Mouse (Mus musculus) ovary, postnatal 10 days (tissue): Measurements from ENCODE around the gene Gm27029.
"Not testable (repeated sequence)": the region's sequence is repeated elsewhere in the genome, so short reads cannot be mapped to it uniquely, and the experiment has no call there.

Experiments used
- DNase-seq: peaks from one replicate; pipeline ENCODE4 v3.0.0; 2022; ENCODE audit warnings: low spot score

Gene Gm27029

GRCm38 (mm10) chr11:101455627-101456026 is 31.0 kb upstream of the Gm27029 start:
- no peak for DNase-seq

GRCm38 (mm10) chr11:101454702-101455101 is 30.1 kb upstream of the Gm27029 start:
- DNase-seq: no peak

DNA sequence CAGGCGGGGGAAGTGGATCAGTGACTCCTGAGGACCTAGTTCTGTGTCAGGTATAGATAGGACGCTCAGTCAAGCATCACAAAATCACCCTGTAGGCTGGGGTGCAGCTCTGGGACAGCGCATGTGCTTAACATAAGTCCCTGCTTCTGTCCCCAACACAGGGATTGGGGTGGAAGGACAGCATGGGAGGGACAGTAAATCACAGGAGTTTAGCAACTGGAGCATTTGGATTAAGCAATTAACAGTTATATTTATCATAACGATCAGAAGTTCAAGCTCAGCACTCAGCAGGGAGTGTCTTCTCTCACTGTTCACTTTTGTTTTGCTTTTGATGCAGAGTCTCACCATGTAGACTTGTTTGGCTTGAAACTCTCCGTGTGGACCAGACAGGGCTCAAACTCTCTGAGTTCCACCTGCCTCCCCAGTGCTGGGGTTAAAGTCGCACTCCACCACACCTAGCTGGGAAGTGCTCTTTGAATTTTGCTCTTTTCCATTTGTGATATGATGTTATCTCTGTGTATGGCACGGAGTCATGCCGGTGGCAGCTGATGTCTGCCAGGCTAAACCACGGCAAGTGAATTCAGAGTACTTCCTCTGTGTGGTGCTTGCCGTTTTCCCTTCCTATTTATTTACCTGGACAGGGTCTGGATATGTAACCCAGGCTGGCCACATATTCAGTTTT is 27.6 kb upstream of the Gm27029 start:
- DNase-seq: no peak

DNA sequence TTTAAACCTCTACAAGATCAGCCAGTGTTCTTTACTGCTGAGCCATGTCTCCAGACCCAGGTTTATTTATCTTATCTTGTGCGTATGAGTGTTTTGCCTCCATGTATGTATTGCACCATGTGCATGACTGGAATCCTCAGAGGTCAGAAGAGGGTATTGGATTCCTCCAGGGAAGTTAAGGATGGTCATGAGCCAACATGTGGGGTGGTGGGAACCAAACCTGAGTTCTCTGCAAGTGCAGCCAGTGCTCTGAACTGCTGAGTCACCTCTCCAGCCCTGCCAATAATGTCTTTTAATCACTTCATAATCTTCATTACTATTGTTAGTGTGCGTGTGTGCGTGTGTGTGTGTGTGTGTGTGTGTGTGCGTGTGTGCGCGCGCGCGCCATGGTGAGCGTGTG is 26.9 kb upstream of the Gm27029 start:
- DNase-seq: no peak

- DNase-seq: no peak
Observed at GRCm38 (mm10) chr11:101450394-101450793, 25.8 kb upstream of the Gm27029 start.

DNA sequence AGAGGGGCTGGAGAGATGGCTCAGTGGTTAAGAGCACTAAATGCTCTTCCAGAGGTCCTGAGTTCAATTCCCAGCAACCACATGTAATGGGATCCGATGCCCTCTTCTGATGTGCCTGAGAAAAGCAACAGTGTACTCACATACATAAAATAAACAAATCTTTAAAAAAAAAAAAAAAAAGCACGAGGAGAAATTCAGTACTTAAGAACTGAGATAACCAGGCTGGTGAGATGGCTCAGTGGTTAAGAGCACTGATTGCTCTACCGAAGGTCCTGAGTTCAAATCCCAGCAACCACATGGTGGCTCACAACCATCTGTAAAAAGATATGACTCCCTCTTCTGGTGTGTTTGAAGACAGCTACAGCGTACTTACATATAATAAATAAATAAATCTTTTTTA is 25.0 kb upstream of the Gm27029 start:
- DNase-seq: not testable (repeated sequence)

DNA sequence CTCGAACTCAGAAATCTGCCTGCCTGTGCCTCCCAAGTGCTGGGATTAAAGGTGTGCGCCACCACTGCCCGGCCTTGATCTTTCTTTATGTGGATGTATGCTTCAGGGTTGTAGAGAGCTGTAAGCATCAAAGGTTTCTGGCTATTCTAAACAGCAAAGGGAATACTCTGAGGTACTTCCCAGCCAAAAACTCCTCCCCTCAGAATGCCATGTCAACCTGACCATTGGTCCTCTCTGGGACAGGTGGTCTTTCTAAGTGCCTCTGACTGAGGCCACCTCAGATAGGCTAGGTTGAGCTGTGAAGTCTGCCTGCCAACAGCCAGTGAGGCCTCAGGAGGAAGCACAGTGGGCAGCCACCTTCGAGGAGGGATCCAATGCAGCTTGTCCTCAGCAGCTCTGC is 24.3 kb upstream of the Gm27029 start:
- no peak for DNase-seq

DNA sequence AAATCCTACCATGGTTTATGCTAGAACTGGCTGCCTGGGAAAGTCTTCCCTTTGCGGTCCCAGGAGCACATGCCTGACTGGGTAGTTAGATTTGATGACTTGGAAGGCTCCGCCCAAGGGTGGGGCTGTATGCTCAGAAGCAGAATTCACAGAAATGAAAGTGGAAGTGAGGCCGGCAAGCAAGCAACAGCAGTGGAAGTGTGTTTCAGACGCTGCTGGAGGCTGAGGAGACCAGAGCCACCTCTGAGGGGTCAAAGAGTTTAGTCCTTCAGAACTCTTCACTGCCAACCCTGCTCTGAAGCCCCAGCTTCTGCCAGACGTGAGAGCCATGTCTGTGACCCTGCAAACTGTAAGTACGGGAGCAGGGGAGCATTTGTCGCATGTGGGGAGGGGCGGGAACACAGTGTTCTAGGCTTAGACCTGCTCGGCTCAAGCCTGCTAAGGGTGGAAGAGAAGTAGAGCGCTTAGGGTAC is 23.7 kb upstream of the Gm27029 start, which contains the start of gene Ifi35:
Gene Ifi35 (plus strand): TSS at position 134 of the 473 bp plus-strand sequence.
- DNase-seq: no peak

DNA sequence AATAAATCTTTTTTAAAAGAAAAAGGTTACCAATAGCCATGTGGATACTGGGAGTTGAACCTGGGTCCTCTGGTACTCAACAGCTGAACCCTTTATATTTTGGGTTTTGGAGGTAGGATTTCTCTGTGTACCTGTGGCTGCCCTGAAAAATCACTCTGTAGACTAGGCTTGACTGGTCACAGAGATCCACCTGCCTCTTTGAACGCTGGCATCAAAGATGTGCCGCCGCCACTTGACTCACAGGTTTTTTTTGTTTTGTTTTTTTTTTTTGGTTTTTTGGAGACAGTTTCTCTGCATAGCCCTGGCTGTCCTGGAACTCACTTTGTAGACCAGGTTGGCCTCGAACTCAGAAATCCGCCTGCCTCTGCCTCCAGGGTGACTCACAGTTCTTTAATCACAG is 23.2 kb upstream of the Gm27029 start:
- DNase-seq: no peak

DNA sequence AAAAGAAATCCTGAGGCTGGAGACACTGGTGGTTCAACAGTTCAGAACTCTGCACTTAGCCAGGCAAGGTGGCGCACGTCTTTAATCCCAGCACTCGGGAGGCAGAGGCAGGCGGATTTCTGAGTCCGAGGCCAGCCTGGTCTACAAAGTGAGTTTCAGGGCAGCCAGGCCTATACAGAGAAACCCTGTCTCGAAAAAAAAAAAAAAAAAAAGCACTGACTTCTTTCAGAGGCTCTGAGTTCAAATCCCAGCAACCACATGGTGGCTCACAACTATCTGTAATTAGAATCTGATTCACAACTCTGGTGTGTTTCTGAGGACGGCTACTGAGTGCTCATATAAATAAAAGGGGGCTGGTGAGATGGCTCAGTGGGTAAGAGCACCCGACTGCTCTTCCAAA is 22.3 kb upstream of the Gm27029 start:
- not testable (repeated sequence) for DNase-seq

GRCm38 (mm10) chr11:101446319-101446718 is 21.7 kb upstream of the Gm27029 start:
- no peak for DNase-seq

GRCm38 (mm10) chr11:101442760-101443159 is 18.2 kb upstream of the Gm27029 start:
- DNase-seq: no peak

DNA sequence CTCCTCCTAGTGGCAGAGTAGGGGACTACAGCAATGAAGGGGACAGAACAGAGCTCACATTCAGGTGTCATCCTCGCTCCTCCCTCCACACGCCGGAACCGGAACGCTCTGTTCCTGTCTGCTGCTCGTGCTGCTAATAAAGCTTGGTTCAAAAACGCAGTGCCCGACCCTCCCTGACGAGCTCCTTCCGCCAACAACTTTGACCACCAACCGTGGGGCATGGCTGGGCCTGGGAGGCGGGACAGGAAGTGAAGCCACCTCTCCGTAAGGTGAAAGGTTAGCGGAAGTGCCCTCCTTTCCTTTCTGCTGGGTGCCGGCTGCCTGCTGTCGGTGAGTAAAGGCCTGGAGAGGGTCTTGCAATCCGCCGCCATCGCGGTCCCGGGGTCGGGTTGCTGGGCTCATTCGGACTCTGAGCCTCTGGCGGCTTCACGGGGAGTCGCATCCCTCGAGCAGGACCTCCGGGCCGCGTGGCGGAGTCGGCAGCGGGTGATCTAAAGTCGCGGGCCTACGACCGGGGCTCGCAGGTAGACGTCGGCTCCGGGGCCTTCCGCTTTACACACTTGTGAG is 17.6 kb upstream of the Gm27029 start, which contains the start of gene Rpl27:
Gene Rpl27 (plus strand): TSS at position 172 of the 567 bp plus-strand sequence.
- DNase-seq: peak; percentile 88

- DNase-seq: not testable (repeated sequence)
Observed at GRCm38 (mm10) chr11:101441450-101442126, 17.0 kb upstream of the Gm27029 start.

- DNase-seq: not testable (repeated sequence)
Observed at GRCm38 (mm10) chr11:101438006-101438405, 13.4 kb upstream of the Gm27029 start.

GRCm38 (mm10) chr11:101436916-101437315 is 12.3 kb upstream of the Gm27029 start:
- no peak for DNase-seq

DNA sequence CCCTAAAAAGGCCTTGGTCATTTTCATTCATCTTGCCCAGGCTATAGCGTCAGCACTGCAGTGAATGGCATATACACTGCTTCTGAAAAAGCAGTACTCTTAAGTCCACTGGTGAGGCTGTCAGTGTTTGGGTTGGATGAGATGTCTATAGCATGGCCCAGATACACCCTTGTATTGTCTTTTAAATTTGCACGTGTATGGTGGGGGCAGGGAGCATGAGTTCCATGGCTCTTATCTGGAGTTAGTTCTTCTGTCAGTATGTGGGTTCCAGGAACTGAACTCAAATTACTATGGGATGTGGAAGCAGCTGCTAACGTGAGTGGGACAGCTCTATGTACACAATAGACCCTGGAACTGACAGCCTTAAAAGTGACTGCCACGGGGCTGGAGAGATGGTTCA is 11.2 kb upstream of the Gm27029 start:
- no peak for DNase-seq

GRCm38 (mm10) chr11:101433396-101433795 is 8.8 kb upstream of the Gm27029 start:
- DNase-seq: no peak

GRCm38 (mm10) chr11:101431327-101431726 is 6.7 kb upstream of the Gm27029 start:
- no peak for DNase-seq

DNA sequence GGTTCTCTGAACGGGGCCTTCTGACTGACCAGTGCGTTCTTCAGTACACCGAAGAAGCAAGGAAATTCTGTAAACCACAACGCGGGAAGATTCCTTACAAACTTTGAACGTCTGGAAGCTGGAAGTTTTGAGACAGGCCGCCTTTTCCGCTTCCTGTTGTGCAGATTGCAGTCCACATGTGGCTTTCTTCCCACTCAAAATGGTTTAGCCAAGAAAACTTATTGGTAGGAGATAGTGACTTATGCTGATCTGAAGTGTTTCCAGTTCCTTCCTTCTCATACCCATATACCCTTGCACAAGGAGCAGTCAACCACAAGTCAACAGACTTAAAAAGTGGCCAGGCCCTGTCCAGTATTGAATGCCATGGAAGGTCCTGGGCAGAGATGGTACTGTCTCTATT is 1.6 kb upstream of the Gm27029 start:
- DNase-seq: no peak

DNA sequence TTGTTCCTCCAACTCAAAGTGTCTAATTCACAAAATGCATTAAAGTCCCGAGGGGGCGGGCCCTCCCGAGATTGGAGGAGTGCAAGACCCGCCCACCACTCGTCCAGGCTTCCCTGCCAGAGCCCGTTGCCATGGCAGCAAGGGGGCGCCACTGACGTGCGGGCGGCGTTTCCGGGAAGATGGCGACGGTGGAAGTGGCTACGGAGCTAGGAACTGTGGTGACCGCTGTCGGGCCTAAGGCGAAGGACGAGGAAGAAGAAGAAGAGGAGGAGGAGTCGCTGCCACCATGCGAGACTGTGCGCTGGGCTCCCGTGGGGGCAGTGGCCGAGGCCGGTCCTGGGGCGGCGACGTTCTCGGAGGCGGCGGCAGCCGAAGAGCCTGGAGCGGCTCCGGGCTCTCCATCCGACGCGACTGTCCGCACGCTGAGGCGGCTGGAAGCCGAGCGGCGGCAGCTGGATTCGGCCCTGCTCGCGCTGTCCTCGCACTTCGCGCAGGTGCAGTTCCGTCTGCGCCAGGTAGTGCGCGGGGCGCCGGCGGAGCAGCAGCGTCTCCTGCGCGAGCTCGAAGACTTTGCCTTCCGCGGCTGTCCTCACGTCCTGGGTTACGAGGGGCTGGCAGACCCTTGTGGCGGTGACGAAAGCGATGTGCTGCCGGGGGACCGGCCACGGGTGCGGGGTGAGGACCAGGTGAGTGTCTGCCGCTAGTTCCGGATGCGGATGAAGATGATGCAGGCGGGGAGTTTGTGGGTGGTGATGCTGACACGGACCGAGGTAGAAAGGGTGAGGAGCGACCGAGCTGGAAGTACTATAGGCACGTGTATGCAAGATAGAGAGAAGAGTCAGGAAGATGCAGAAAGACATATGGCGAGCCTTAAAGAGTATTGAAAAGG is 573 bp upstream of the Gm27029 start, which contains the start of the genes Rundc1 and Ptges3l:
Gene Rundc1 (plus strand): TSS at position 161 of the 889 bp plus-strand sequence.
Gene Ptges3l (minus strand): TSS at position 409 of the 889 bp plus-strand sequence.
- DNase-seq: peak; percentile 97

- DNase-seq: no peak
Observed at GRCm38 (mm10) chr11:101420148-101420547, 4.4 kb downstream of the Gm27029 start.
